Mouse (Mus musculus) adrenal gland (tissue): Measurements from ENCODE around the gene Gstcd.

Experiments
- intact Hi-C: fragments of 180-260 bp; cut with DNase I; formaldehyde crosslinking; loops from one replicate; pipeline ENCODE4 v1.15.1; 2025
- long read RNA-seq, 2 experiments: library from polyadenylated mRNA; unstranded; transcript quantifications; one replicate each; pipeline ENCODE4 v2.0.0; 2020; ENCODE audit warnings: borderline replicate concordance in 1 of 2; ENCODE audit not compliant: insufficient replicate concordance in 1 of 2

Gstcd gene
- long read RNA-seq, experiment 1, partial matches to known transcripts: 0 of 5 reads
- long read RNA-seq, experiment 1, other reads (novel, unspliced or antisense): 5 of 5 reads
- long read RNA-seq, experiment 2, partial matches to known transcripts: 1 of 4 reads
- long read RNA-seq, experiment 2, other reads (novel, unspliced or antisense): 3 of 4 reads

DNA sequence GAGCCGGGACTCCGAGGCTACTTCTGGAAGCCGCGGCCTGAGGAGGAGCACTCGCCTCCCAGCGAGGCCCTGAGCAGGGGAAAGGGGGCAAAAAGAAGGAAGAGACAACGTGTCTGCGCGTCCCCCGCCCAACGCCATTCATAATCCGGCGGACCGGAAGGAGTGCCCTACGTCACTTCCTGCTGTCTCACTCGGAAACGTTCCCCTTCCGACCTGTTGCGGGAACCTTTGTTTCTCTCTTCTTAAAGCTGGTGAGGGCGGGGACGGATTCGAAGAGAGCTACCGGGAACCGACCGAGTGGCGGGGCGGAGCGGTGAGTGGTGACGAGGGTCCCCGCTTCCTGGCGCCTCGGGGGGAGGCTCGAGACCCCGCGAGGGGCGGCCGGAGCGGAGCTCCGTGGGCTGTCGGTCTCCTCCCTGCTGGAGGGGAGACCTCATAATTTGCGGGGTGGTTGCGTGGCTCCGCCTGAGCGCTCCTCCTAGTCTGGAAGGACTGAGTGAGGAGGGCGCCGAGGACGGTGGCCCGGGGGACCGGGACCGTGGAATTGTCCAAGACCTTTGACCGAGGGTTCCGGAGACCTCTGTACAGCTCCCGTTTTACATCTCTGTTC lies at the start of gene Gstcd, which contains the start of gene Ints12:
Gene Gstcd, minus strand, starts transcription at position 370 of the 610 bp plus-strand sequence.
Gene Ints12, plus strand, starts transcription at position 177 of the 610 bp plus-strand sequence.
- intact Hi-C loops: no loop called here

- intact Hi-C loops: no loop called here
Measured at GRCm38 (mm10) chr3:133132611-133133010, 40.8 kb upstream of the Gstcd start.

DNA sequence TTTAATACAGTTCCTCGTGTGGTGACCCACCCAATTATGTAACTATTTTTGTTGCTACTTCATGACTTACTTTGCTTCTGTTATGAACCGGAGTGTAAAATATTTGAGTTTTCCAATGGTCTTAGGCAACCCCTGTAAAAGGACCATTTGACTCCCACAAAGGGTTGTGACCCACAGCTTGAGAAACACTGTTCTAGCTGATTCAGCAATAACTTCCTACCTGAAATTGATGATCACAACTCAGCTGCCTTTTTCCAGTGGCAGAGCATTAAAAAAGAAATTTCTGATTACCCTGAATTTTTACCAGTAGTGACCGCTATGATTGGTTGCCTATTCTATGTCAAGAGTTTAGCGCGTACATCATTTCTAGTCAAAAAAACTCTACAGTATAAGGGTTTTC lies 39.5 kb upstream of the Gstcd start:
- intact Hi-C loops: no loop called here

DNA sequence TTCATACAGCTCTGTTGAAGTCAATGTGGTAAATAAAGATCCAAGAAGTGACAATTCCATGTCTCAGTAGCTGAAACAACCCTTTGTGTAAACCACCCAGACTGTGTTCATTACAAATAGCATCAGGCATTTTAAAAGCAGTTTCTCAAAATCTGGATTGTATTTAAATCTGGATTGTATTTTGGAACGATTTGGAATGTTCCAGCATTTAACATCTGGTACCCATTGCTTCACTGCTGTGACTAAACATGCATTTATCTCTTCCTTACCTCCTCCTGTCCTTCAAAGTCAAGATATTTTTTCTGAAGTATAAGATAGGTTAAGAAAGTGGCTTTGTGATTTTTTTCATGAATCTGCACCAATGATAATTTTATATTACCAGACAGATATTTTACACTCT lies 21.4 kb upstream of the Gstcd start:
- intact Hi-C loops: loop anchor here (10.0 kb wide), 1 partner anchor 1512 kb away; no protein-coding TSS in a partner anchor

DNA sequence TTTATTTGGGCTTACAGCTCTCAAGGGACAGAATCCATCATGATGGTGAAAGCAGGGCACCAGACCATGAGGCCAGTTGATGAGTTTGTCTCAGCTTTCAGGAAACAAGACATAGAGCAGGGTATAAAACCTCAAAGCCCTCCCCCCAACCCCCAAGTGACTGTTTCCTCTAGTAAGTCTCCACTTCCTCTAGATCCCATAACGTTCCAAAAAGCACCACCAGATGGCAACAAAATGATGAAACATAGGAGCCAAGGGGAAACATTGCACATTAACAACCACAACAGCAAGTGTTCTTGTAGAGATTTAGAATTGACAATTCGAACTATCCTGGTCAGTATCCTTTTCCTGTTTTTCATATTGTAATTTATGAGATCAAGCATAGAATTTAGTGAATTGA lies 19.9 kb upstream of the Gstcd start:
- intact Hi-C loops: loop anchor here (10.0 kb wide), 1 partner anchor 1513 kb away; no protein-coding TSS in a partner anchor

DNA sequence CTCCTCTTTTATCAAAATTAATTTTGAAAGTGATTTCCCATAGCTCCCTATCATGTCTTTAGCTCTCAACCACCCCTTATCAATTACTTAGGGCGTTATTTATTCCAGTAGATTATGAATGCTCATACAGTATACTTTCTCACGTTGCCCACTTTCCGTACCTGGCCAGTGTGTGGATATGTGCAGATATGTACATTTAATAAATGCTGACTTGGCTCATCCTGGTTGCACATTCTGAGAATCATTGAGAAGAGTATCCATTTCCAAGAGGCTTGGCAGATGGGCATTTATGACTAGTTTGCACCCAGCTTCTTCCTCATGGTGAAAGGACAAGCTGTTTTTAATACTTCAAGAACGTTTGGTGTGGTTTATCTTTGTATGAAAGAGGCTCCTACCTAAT lies 18.0 kb upstream of the Gstcd start:
- intact Hi-C loops: loop anchor here (1.0 to 10.0 kb wide), 2 partner anchors 162 to 1515 kb away; no protein-coding TSS in a partner anchor

DNA sequence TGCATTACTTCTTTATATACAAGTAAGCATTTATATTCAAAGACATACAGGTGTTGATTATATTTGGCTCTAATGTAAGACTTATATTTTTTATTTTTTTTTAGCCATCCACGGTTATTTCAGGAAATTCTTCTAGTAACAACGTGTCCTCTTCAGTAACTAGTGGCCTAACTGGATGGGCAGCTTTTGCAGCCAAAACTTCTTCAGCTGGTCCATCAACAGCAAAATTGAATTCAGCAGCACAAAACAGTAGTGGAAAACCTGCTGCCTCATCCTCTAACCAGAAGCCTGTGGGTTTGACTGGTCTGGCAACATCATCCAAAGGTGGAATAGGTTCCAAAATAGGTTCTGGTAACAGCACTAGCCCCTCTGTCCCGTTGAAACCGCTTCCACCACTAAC lies 16.9 kb upstream of the Gstcd start:
- intact Hi-C loops: no loop called here

- intact Hi-C loops: no loop called here
Measured at GRCm38 (mm10) chr3:133104436-133104835, 12.6 kb upstream of the Gstcd start.

- intact Hi-C loops: no loop called here
Measured at GRCm38 (mm10) chr3:133103768-133104167, 11.9 kb upstream of the Gstcd start.

DNA sequence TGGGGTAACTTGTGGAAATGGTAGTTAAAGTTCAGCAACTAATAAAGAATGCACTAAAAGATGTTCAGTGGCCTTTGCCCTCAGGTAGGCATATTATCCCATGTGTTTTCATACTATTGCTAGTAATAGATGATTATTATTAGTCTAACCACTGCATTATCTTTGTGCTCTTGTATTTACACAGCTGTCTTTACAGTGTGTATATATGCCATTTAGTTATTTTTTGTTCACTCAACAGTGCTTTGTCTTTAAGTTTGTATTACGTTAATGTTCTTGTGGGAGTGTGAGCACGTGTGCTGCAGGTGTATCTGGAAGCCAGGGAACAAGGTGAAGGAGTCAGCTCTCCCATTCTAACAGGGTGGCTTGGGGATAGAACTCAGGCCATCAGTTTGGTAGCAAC lies 7.1 kb upstream of the Gstcd start:
- intact Hi-C loops: no loop called here

GRCm38 (mm10) chr3:133098336-133098735 lies 6.5 kb upstream of the Gstcd start:
- intact Hi-C loops: no loop called here

- intact Hi-C loops: no loop called here
Measured at GRCm38 (mm10) chr3:133097936-133098335, 6.1 kb upstream of the Gstcd start.

DNA sequence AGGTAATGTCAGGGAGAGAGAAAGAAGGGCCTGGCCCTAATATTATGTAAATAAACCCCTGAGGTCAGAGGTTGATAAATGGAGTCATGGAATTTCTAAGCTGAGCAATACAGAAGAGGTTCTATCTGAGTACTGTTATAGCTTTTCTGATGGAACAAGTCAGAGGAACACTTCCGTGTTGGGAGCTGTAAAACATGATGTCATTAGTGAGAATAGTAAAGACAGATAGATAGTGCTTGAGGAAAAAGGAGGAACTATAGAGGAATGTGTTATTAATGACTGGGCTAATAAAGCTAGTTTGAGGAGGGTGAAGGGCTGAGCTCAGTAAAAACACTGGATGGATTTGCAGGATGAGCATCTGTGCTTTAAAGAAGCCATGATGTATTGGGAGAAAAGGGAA lies 2.5 kb upstream of the Gstcd start:
- intact Hi-C loops: no loop called here

DNA sequence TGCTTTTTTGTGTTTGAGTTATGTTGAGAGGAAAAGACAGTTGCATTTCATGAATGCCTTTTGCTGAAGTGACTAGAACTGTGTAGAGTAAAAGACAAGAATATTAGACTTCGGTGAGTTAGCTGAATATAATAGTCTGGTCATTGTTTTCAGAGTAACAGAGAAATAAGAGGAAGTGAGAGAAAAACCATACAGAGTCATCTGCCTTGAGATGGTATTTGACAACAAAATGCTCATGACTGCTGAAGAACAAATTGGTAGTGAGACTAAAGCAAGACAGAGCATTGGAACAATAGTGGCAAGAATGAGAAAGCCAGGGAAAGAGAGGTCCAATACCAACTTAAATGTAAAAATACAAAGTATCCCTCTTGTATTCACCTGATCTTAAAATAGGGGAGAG lies 1.1 kb upstream of the Gstcd start:
- intact Hi-C loops: no loop called here

DNA sequence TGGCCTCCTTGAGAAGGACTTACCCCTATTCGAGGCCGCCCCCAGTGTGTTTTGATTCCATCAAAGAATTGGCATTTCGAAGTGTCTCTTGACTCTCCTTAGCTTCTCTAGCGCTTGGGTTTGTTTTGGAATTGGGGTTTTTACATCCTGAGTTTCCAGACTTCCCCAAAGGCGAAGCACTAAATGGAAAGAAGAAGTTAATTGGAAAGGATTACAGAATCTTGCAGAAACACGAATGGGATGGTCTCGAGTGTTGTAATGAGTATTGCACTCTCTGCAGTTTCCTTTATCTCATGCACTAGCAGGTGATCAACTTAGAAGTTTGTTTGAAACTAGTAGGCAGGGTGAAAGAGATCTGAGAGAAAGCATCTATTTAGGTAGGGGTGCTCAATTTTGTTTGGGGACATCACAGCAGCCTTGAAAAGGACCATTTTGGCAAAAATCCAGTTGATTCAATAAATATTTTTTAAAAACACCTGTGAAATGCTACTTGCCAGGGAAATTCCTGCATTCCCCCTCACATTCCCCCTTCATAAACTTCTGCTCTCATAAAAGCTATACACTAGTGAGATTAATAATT lies 531 bp upstream of the Gstcd start:
- intact Hi-C loops: no loop called here

- intact Hi-C loops: no loop called here
Measured at GRCm38 (mm10) chr3:133091121-133091663, 641 bp downstream of the Gstcd start.

- intact Hi-C loops: no loop called here
Measured at GRCm38 (mm10) chr3:133090247-133091120, 1.3 kb downstream of the Gstcd start.

DNA sequence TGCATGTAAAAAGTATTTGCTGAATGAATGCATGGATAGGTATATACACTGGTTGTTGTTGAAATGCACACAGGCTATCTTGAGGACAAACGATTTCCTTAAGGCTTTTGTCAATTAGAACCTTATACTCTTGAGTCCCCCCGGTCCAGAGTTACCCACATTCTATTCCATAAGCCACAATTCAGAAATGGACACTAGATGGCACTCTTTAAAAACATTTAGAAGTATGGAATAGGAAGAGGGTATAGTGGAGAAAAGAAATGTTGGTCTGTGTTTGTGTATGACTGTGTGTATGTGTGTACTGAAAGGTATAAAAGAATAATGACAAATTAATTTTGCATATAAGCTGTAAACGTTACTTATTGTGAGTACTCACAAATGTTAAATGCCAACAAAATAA lies 6.0 kb downstream of the Gstcd start:
- intact Hi-C loops: loop anchor here (2.0 to 5.0 kb wide), 2 partner anchors 187 to 339 kb away; no protein-coding TSS in a partner anchor

- intact Hi-C loops: no loop called here
Measured at GRCm38 (mm10) chr3:133082736-133083135, 9.1 kb downstream of the Gstcd start.

DNA sequence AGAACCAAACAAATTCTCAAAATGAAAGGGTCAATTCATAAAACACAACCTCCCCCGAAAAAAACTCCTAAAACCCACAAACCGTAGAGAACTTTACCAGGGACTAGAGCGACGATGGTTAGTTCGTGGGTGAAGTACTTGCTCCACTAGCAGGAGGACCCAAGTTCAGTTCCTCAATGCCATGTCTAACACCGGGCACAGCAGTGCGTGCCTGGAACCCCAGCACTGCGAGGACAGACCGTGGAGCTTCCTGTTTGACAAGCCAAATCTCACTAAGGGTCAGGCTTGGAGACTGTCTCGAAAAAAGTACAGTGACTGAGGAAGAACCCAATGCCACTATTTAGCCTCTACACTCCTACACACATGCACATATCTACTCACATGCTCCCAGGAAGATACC lies 16.3 kb downstream of the Gstcd start:
- intact Hi-C loops: no loop called here

DNA sequence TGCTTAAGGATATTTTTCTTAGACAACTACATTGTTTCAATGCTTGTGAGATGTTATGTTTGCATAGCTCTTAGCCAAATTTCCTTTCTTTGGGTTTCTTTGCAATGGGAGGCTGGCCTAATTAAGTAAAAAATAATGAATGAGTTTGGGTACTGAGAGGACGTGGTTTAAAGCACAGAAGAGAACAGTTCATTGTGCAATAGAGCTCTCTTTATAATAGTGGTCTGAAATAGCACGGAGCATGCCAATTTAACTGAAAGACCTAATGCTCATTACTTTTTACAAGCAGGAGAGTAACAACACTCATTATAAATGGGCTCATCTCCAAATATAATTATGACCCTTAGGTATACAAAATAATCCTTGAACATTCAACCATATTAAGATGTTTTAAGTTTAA lies 39.8 kb downstream of the Gstcd start:
- intact Hi-C loops: no loop called here
